In the genomic region with DNA sequence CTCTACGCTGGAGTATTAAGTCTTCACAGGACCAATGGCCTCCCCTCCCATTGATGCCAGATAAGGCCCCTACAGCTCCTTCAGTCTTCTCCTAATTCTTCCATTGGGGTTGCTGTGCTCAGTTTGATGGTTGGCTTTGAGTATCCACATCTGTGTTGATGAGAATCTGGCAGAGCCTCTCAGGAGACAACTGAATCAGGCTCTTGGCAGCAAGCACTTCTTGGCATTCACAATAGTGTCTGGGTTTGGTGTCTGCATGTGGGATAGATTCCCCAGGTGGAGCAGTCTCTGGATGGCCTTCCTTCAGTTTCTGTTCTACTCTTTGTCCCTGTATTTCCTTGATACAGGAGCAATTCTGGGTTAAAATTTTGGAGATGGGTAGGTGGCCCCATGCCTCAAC, we compare ENCODE assay signal across 27 mouse cellular contexts.
A peak's percentile ranks its signal among the peaks of the same experiment; 100 is the strongest.
DNase-seq lines count a peak whose midpoint lies in the region; ATAC-seq and TF ChIP-seq lines count a peak whose summit lies in the region.
"Had no signal": no experiment of that assay in that cellular context is flagged by ENCODE, and none has a peak within 500 bp of the region (broad histone marks: within the 10 kb centered on the region; RNA-seq: fewer than 3 reads in every experiment).

No protein-coding gene starts in this region.

- H3K27me3 ChIP-seq in embryonic facial prominence, embryonic 14.5 days (replicated peaks; ENCODE audit: control insufficient read depth, insufficient read depth, low read length): no peaks in the 10 kb centered on the region
- H3K27me3 ChIP-seq in embryonic facial prominence, embryonic 10.5 days (replicated peaks; ENCODE audit: low read depth, poor library complexity, severe bottlenecking): no peaks in the 10 kb centered on the region
- H3K27me3 ChIP-seq: embryonic facial prominence, embryonic 12.5 days; forebrain, embryonic 13.5 days; heart, embryonic 12.5 days; heart, embryonic 15.5 days; hindbrain, embryonic 13.5 days; Patski had no signal

- TF ChIP-seq CTCF in left cerebral cortex, adult 2 months (IDR thresholded peaks at IDR 0.05): no peak
- TF ChIP-seq CTCF in brain, embryonic 14.5 days (IDR thresholded peaks at IDR 0.05; ENCODE audit: borderline replicate concordance, extremely low read depth, insufficient read depth, insufficient read length): no peak

- no peak overlapping the region for H3K9ac ChIP-seq in embryonic facial prominence, embryonic 14.5 days (ENCODE audit: low read depth, low read length)
- H3K9ac ChIP-seq: embryonic facial prominence, embryonic 12.5 days; forebrain, embryonic 13.5 days; forebrain, postnatal 0 days; heart, embryonic 12.5 days; heart, embryonic 15.5 days; hindbrain, embryonic 13.5 days had no signal

- no peak for ATAC-seq in embryonic facial prominence, embryonic 14.5 days (ENCODE audit: low read depth)
- ATAC-seq: forebrain, embryonic 13.5 days; forebrain, postnatal 0 days; hindbrain, embryonic 16.5 days; Patski had no signal

- no peaks in the 10 kb centered on the region for H3K4me1 ChIP-seq in embryonic facial prominence, embryonic 14.5 days (ENCODE audit: control insufficient read depth, insufficient read depth, low read length)
- H3K4me1 ChIP-seq in embryonic facial prominence, embryonic 10.5 days: no peaks in the 10 kb centered on the region
- H3K4me1 ChIP-seq: embryonic facial prominence, embryonic 12.5 days; forebrain, embryonic 13.5 days; heart, embryonic 12.5 days; heart, embryonic 15.5 days; hindbrain, embryonic 10.5 days; hindbrain, embryonic 13.5 days had no signal

- H3K4me3 ChIP-seq in embryonic facial prominence, embryonic 14.5 days (ENCODE audit: low read depth, low read length): no peak overlapping the region
- H3K4me3 ChIP-seq in embryonic facial prominence, embryonic 10.5 days: no peak overlapping the region
- H3K4me3 ChIP-seq in left cerebral cortex, adult 2 months: no peak overlapping the region
- H3K4me3 ChIP-seq: embryonic facial prominence, embryonic 12.5 days; erythroblast, embryonic 14.5 days; forebrain, embryonic 13.5 days; gastrocnemius, adult 2 months; heart, embryonic 12.5 days; heart, embryonic 15.5 days; hindbrain, embryonic 10.5 days; hindbrain, embryonic 13.5 days had no signal

- no peak for TF ChIP-seq POLR2A in brain, embryonic 14.5 days (IDR thresholded peaks at IDR 0.05; ENCODE audit: borderline replicate concordance, extremely low read depth, insufficient read depth, insufficient read length, poor library complexity, severe bottlenecking)

- H3K27ac ChIP-seq in embryonic facial prominence, embryonic 14.5 days (replicated peaks; ENCODE audit: low read depth, low read length): no peak overlapping the region
- no peak overlapping the region for H3K27ac ChIP-seq in embryonic facial prominence, embryonic 10.5 days (replicated peaks)
- no peak overlapping the region for H3K27ac ChIP-seq in left cerebral cortex, adult 2 months
- H3K27ac ChIP-seq: embryonic facial prominence, embryonic 12.5 days; forebrain, embryonic 13.5 days; gastrocnemius, adult 2 months; heart, embryonic 15.5 days; hindbrain, embryonic 10.5 days; hindbrain, embryonic 13.5 days had no signal

- DNase-seq in embryonic facial prominence, embryonic 14.5 days (ENCODE audit: low spot score): peak; percentile 14
- no peak for DNase-seq in embryonic facial prominence, embryonic 10.5 days (ENCODE audit: low spot score)
- peak; percentile 25 to 41 for DNase-seq in left cerebral cortex, postnatal 14 days (ENCODE audit: low spot score in 2 of 2)
- DNase-seq in left cerebral cortex, adult 2 months (ENCODE audit: extremely low spot score in 1 of 2, low spot score in 2 of 2): no peak
- DNase-seq in right cerebral cortex, postnatal 10 days (ENCODE audit: low spot score in 2 of 2): peak; percentile 30 to 32
- DNase-seq in right cerebral cortex, postnatal 14 days: no peak
- peak; percentile 13 for DNase-seq in brain, embryonic 14.5 days (ENCODE audit: low read depth)
- DNase-seq in kidney, adult 8-10 months: no peak
- DNase-seq: adrenal gland, postnatal 14 days; cerebellum, adult 18-20 months; cerebellum, adult 9-10 months; cerebellum, postnatal 14 days; forebrain, postnatal 0 days; gastrocnemius, adult 2 months; gastrocnemius, postnatal 14 days; heart, adult 18-20 months; heart, postnatal 10 days; heart, postnatal 36 days had no signal

- H3K36me3 ChIP-seq in embryonic facial prominence, embryonic 14.5 days (ENCODE audit: control insufficient read depth, insufficient read depth, low read length): no peaks in the 10 kb centered on the region
- H3K36me3 ChIP-seq in embryonic facial prominence, embryonic 10.5 days (replicated peaks): no peaks in the 10 kb centered on the region
- H3K36me3 ChIP-seq: embryonic facial prominence, embryonic 12.5 days; heart, embryonic 12.5 days; heart, embryonic 15.5 days; hindbrain, embryonic 10.5 days; hindbrain, embryonic 13.5 days had no signal

- no peaks in the 10 kb centered on the region for H3K9me3 ChIP-seq in embryonic facial prominence, embryonic 14.5 days (ENCODE audit: control insufficient read depth, low read length)
- no peaks in the 10 kb centered on the region for H3K9me3 ChIP-seq in embryonic facial prominence, embryonic 10.5 days
- H3K9me3 ChIP-seq: embryonic facial prominence, embryonic 12.5 days; forebrain, embryonic 13.5 days; heart, embryonic 12.5 days; heart, embryonic 15.5 days; hindbrain, embryonic 10.5 days; hindbrain, embryonic 13.5 days had no signal

- intact Hi-C loops in left cerebral cortex, postnatal 14 days (cut with DNase I): no loop called here
- intact Hi-C loops in left cerebral cortex, adult 2 months (cut with DNase I): no loop called here

- 90% methylated on average over 1 of the region's 1 CpGs for WGBS in embryonic facial prominence, embryonic 14.5 days
- 71% methylated on average over 1 of the region's 1 CpGs for WGBS in embryonic facial prominence, embryonic 10.5 days

- no peak overlapping the region for H3K4me2 ChIP-seq in embryonic facial prominence, embryonic 14.5 days (ENCODE audit: low read depth, low read length)
- H3K4me2 ChIP-seq: embryonic facial prominence, embryonic 12.5 days; forebrain, embryonic 13.5 days; heart, embryonic 12.5 days; heart, embryonic 15.5 days; hindbrain, embryonic 13.5 days had no signal

Comparison
In these comparisons a context has a peak if more than half of its experiments do, and no peak if none do; other contexts are left out.
1. DNase-seq: peak in embryonic facial prominence, embryonic 14.5 days (single experiment), left cerebral cortex, postnatal 14 days (2 of 2), right cerebral cortex, postnatal 10 days (2 of 2) and brain, embryonic 14.5 days (single experiment); none in embryonic facial prominence, embryonic 10.5 days (single experiment), left cerebral cortex, adult 2 months (0 of 2), right cerebral cortex, postnatal 14 days (single experiment) and kidney, adult 8-10 months (0 of 2).